Mouse (Mus musculus) testis, postnatal 14 days (tissue): ENCODE data around the gene Tesk1.
"Not testable (repeated sequence)": the region's sequence is repeated elsewhere in the genome, so short reads cannot be mapped to it uniquely, and the experiment has no call there.

Experiments used
- DNase-seq: peaks from one replicate; pipeline ENCODE4 v3.0.0; 2021; ENCODE audit warnings: low spot score

Tesk1 gene

GRCm38 (mm10) chr4:43454041-43454836, 12.5 kb downstream of the Tesk1 start, which contains the start of gene Cd72:
Cd72 (minus strand) TSS chr4:43454628.
- DNase-seq: no peak

GRCm38 (mm10) chr4:43456470-43456869, 14.7 kb downstream of the Tesk1 start:
- DNase-seq: no peak

GRCm38 (mm10) chr4:43457124-43457523, 15.4 kb downstream of the Tesk1 start:
- peak; percentile 55 for DNase-seq

GRCm38 (mm10) chr4:43463102-43463501, 21.4 kb downstream of the Tesk1 start:
- no peak for DNase-seq

- DNase-seq: no peak
Observed at GRCm38 (mm10) chr4:43465935-43466334, 24.2 kb downstream of the Tesk1 start.

- no peak for DNase-seq
Observed at GRCm38 (mm10) chr4:43466872-43467271, 25.1 kb downstream of the Tesk1 start.

- DNase-seq: no peak
Observed at GRCm38 (mm10) chr4:43470301-43470700, 28.6 kb downstream of the Tesk1 start.

GRCm38 (mm10) chr4:43473636-43474035, 31.9 kb downstream of the Tesk1 start:
- DNase-seq: no peak

- DNase-seq: no peak
Observed at GRCm38 (mm10) chr4:43476604-43477003, 34.9 kb downstream of the Tesk1 start.

- peak; percentile 89 for DNase-seq
Observed at GRCm38 (mm10) chr4:43477857-43478533, 36.3 kb downstream of the Tesk1 start.

- no peak for DNase-seq
Observed at GRCm38 (mm10) chr4:43478534-43478858, 36.8 kb downstream of the Tesk1 start.

GRCm38 (mm10) chr4:43478906-43479832, 37.4 kb downstream of the Tesk1 start:
- peak; percentile 70 for DNase-seq

GRCm38 (mm10) chr4:43480985-43481384, 39.2 kb downstream of the Tesk1 start:
- no peak for DNase-seq

GRCm38 (mm10) chr4:43481894-43482456, 40.2 kb downstream of the Tesk1 start:
- DNase-seq: no peak

GRCm38 (mm10) chr4:43482591-43482990, 40.9 kb downstream of the Tesk1 start:
- no peak for DNase-seq

GRCm38 (mm10) chr4:43483535-43484091, 41.9 kb downstream of the Tesk1 start, which contains the start of gene Sit1:
Sit1 (minus strand) TSS chr4:43483734.
- no peak for DNase-seq

GRCm38 (mm10) chr4:43485666-43486065, 43.9 kb downstream of the Tesk1 start:
- not testable (repeated sequence) for DNase-seq

GRCm38 (mm10) chr4:43489611-43490010, 47.9 kb downstream of the Tesk1 start:
- DNase-seq: no peak

GRCm38 (mm10) chr4:43490801-43491200, 49.1 kb downstream of the Tesk1 start:
- DNase-seq: no peak

- no peak for DNase-seq
Observed at GRCm38 (mm10) chr4:43492101-43492820, 50.5 kb downstream of the Tesk1 start.

GRCm38 (mm10) chr4:43492821-43493185, 51.1 kb downstream of the Tesk1 start, which contains the start of gene Ccdc107:
Ccdc107 (plus strand) TSS chr4:43492900.
- peak; percentile 96 for DNase-seq
